Mouse (Mus musculus): ENCODE measurements around the gene Zfp668. TPM values are rescaled to one million over a fixed set of nuclear protein-coding genes. Genes with fewer than 3 reads are reported as not detected.

Gene Zfp668
- polyA plus RNA-seq, 1 experiment from 2014 or later: 23.3 TPM

GRCm38 (mm10) chr7:127823236-127824171, 53.1 kb downstream of the Zfp668 start:
- Histone ChIP-seq H3K27ac (ENCODE audit: low read depth, low read length) (peak overlapping the region; percentile 77; the same call in 1 of the 2 replicates), H3K4me2 (replicated peaks; ENCODE audit: low read depth, low read length) (peak overlapping the region; percentile 72), H3K27me3 (ENCODE audit: control insufficient read depth, insufficient read depth, low read length) (no peaks in the 10 kb centered on the region), H3K4me3 (ENCODE audit: low read depth, low read length) (peak overlapping the region; percentile 64), H3K36me3 (ENCODE audit: control insufficient read depth, insufficient read depth, low read length) (no peaks in the 10 kb centered on the region), H3K9ac (ENCODE audit: low read depth, low read length) (peak overlapping the region; percentile 78), H3K4me1 (replicated peaks; ENCODE audit: control insufficient read depth, insufficient read depth, low read length) (no peaks in the 10 kb centered on the region), H3K9me3 (ENCODE audit: control insufficient read depth, low read length) (no peaks in the 10 kb centered on the region)
- 68% methylated on average over 11 of the region's 11 CpGs for WGBS
- ATAC-seq (ENCODE audit: low FRiP score): peak; percentile 53
- DNase-seq (ENCODE audit: low spot score): no peak

- Histone ChIP-seq H3K36me3 (ENCODE audit: control insufficient read depth, insufficient read depth, low read length) (no peaks in the 10 kb centered on the region), H3K27ac (ENCODE audit: low read depth, low read length) (no peak overlapping the region), H3K27me3 (ENCODE audit: control insufficient read depth, insufficient read depth, low read length) (no peaks in the 10 kb centered on the region), H3K4me1 (replicated peaks; ENCODE audit: control insufficient read depth, insufficient read depth, low read length) (no peaks in the 10 kb centered on the region), H3K9me3 (ENCODE audit: control insufficient read depth, low read length) (no peaks in the 10 kb centered on the region), H3K9ac (ENCODE audit: low read depth, low read length) (no peak overlapping the region), H3K4me3 (ENCODE audit: low read depth, low read length) (no peak overlapping the region), H3K4me2 (replicated peaks; ENCODE audit: low read depth, low read length) (no peak overlapping the region)
- no peak for ATAC-seq (ENCODE audit: low FRiP score)
- DNase-seq (ENCODE audit: low spot score): no peak
- 94% methylated on average over 3 of the region's 3 CpGs for WGBS
These were observed 54.1 kb downstream of the Zfp668 start for GRCm38 (mm10) chr7:127822494-127822893.

GRCm38 (mm10) chr7:127820836-127821509, 55.7 kb downstream of the Zfp668 start:
- H3K27me3 ChIP-seq (ENCODE audit: control insufficient read depth, insufficient read depth, low read length): no peaks in the 10 kb centered on the region
- no peaks in the 10 kb centered on the region for H3K9me3 ChIP-seq (ENCODE audit: control insufficient read depth, low read length)
- no peak overlapping the region for H3K9ac ChIP-seq (ENCODE audit: low read depth, low read length)
- WGBS: 76% methylated on average over 12 of the region's 13 CpGs
- ATAC-seq (ENCODE audit: low FRiP score): no peak
- no peak for DNase-seq (ENCODE audit: low spot score)
- H3K4me1 ChIP-seq (replicated peaks; ENCODE audit: control insufficient read depth, insufficient read depth, low read length): no peaks in the 10 kb centered on the region
- H3K4me3 ChIP-seq (ENCODE audit: low read depth, low read length): no peak overlapping the region
- no peak overlapping the region for H3K27ac ChIP-seq (ENCODE audit: low read depth, low read length)
- no peak overlapping the region for H3K4me2 ChIP-seq (replicated peaks; ENCODE audit: low read depth, low read length)
- H3K36me3 ChIP-seq (ENCODE audit: control insufficient read depth, insufficient read depth, low read length): no peaks in the 10 kb centered on the region

- Histone ChIP-seq H3K4me2 (replicated peaks; ENCODE audit: low read depth, low read length) (no peak overlapping the region), H3K9me3 (ENCODE audit: control insufficient read depth, low read length) (no peaks in the 10 kb centered on the region), H3K4me1 (replicated peaks; ENCODE audit: control insufficient read depth, insufficient read depth, low read length) (no peaks in the 10 kb centered on the region), H3K27ac (ENCODE audit: low read depth, low read length) (no peak overlapping the region), H3K36me3 (ENCODE audit: control insufficient read depth, insufficient read depth, low read length) (no peaks in the 10 kb centered on the region), H3K9ac (ENCODE audit: low read depth, low read length) (no peak overlapping the region), H3K4me3 (ENCODE audit: low read depth, low read length) (no peak overlapping the region), H3K27me3 (ENCODE audit: control insufficient read depth, insufficient read depth, low read length) (no peaks in the 10 kb centered on the region)
- DNase-seq (ENCODE audit: low spot score): no peak
- 93% methylated on average over 5 of the region's 5 CpGs for WGBS
- no peak for ATAC-seq (ENCODE audit: low FRiP score)
These were observed 58.9 kb downstream of the Zfp668 start for GRCm38 (mm10) chr7:127817776-127818175.

GRCm38 (mm10) chr7:127817053-127817452, 59.6 kb downstream of the Zfp668 start:
- no peaks in the 10 kb centered on the region for H3K9me3 ChIP-seq (ENCODE audit: control insufficient read depth, low read length)
- no peak overlapping the region for H3K4me2 ChIP-seq (replicated peaks; ENCODE audit: low read depth, low read length)
- H3K4me1 ChIP-seq (replicated peaks; ENCODE audit: control insufficient read depth, insufficient read depth, low read length): no peaks in the 10 kb centered on the region
- H3K4me3 ChIP-seq (ENCODE audit: low read depth, low read length): no peak overlapping the region
- no peaks in the 10 kb centered on the region for H3K27me3 ChIP-seq (ENCODE audit: control insufficient read depth, insufficient read depth, low read length)
- H3K36me3 ChIP-seq (ENCODE audit: control insufficient read depth, insufficient read depth, low read length): no peaks in the 10 kb centered on the region
- H3K9ac ChIP-seq (ENCODE audit: low read depth, low read length): no peak overlapping the region
- ATAC-seq (ENCODE audit: low FRiP score) (no peak), DNase-seq (ENCODE audit: low spot score) (no peak)
- H3K27ac ChIP-seq (ENCODE audit: low read depth, low read length): no peak overlapping the region
- 75% methylated on average over 7 of the region's 7 CpGs for WGBS

- Histone ChIP-seq H3K9ac (ENCODE audit: low read depth, low read length) (no peak overlapping the region), H3K27ac (ENCODE audit: low read depth, low read length) (0 out of 2 replicates have a peak overlapping the region, but pooled peaks have one; percentile 14), H3K4me3 (ENCODE audit: low read depth, low read length) (no peak overlapping the region), H3K27me3 (ENCODE audit: control insufficient read depth, insufficient read depth, low read length) (no peaks in the 10 kb centered on the region), H3K9me3 (ENCODE audit: control insufficient read depth, low read length) (no peaks in the 10 kb centered on the region), H3K36me3 (ENCODE audit: control insufficient read depth, insufficient read depth, low read length) (no peaks in the 10 kb centered on the region), H3K4me2 (replicated peaks; ENCODE audit: low read depth, low read length) (no peak overlapping the region), H3K4me1 (replicated peaks; ENCODE audit: control insufficient read depth, insufficient read depth, low read length) (no peaks in the 10 kb centered on the region)
- DNase-seq (ENCODE audit: low spot score) (no peak), ATAC-seq (ENCODE audit: low FRiP score) (no peak)
- 61% methylated on average over 15 of the region's 15 CpGs for WGBS
These were observed 60.4 kb downstream of the Zfp668 start for GRCm38 (mm10) chr7:127815954-127816821.

- H3K9ac ChIP-seq (ENCODE audit: low read depth, low read length): no peak overlapping the region
- no peaks in the 10 kb centered on the region for H3K4me1 ChIP-seq (replicated peaks; ENCODE audit: control insufficient read depth, insufficient read depth, low read length)
- H3K9me3 ChIP-seq (ENCODE audit: control insufficient read depth, low read length): no peaks in the 10 kb centered on the region
- no peak overlapping the region for H3K4me3 ChIP-seq (ENCODE audit: low read depth, low read length)
- no peaks in the 10 kb centered on the region for H3K27me3 ChIP-seq (ENCODE audit: control insufficient read depth, insufficient read depth, low read length)
- no peak overlapping the region for H3K27ac ChIP-seq (ENCODE audit: low read depth, low read length)
- WGBS: 94% methylated on average over 15 of the region's 15 CpGs
- no peak for DNase-seq (ENCODE audit: low spot score)
- H3K36me3 ChIP-seq (ENCODE audit: control insufficient read depth, insufficient read depth, low read length): no peaks in the 10 kb centered on the region
- no peak for ATAC-seq (ENCODE audit: low FRiP score)
- no peak overlapping the region for H3K4me2 ChIP-seq (replicated peaks; ENCODE audit: low read depth, low read length)
These were observed 61.4 kb downstream of the Zfp668 start for GRCm38 (mm10) chr7:127815116-127815665.

GRCm38 (mm10) chr7:127814241-127814921, 62.2 kb downstream of the Zfp668 start:
- Histone ChIP-seq H3K4me3 (ENCODE audit: low read depth, low read length) (no peak overlapping the region), H3K9me3 (ENCODE audit: control insufficient read depth, low read length) (no peaks in the 10 kb centered on the region), H3K4me2 (replicated peaks; ENCODE audit: low read depth, low read length) (no peak overlapping the region), H3K27me3 (ENCODE audit: control insufficient read depth, insufficient read depth, low read length) (no peaks in the 10 kb centered on the region), H3K36me3 (ENCODE audit: control insufficient read depth, insufficient read depth, low read length) (no peaks in the 10 kb centered on the region), H3K9ac (ENCODE audit: low read depth, low read length) (no peak overlapping the region), H3K4me1 (replicated peaks; ENCODE audit: control insufficient read depth, insufficient read depth, low read length) (no peaks in the 10 kb centered on the region), H3K27ac (ENCODE audit: low read depth, low read length) (no peak overlapping the region)
- no peak for ATAC-seq (ENCODE audit: low FRiP score)
- DNase-seq (ENCODE audit: low spot score): no peak
- 88% methylated on average over 19 of the region's 19 CpGs for WGBS
